Mouse (Mus musculus) thymus, adult 2 months (tissue): ENCODE results near the gene Map4k4.

ENCODE experiments used
- CTCF ChIP-seq: fragments of 200-500 bp; IDR thresholded peaks from 2 replicates; pipeline ENCODE4 v1.5.1; 2012; ENCODE audit warnings: mild to moderate bottlenecking, control low read depth, low read length, moderate library complexity, borderline replicate concordance; ENCODE audit not compliant: control insufficient read depth, poor library complexity, insufficient read depth; ENCODE audit errors: extremely low read depth
- POLR2A ChIP-seq: fragments of 200-500 bp; IDR thresholded peaks from 2 replicates; pipeline ENCODE4 v1.6.1; 2012; ENCODE audit warnings: mild to moderate bottlenecking, low read length, control low read depth, moderate library complexity; ENCODE audit not compliant: control insufficient read depth, poor library complexity, insufficient read depth; ENCODE audit errors: extremely low read depth

DNA sequence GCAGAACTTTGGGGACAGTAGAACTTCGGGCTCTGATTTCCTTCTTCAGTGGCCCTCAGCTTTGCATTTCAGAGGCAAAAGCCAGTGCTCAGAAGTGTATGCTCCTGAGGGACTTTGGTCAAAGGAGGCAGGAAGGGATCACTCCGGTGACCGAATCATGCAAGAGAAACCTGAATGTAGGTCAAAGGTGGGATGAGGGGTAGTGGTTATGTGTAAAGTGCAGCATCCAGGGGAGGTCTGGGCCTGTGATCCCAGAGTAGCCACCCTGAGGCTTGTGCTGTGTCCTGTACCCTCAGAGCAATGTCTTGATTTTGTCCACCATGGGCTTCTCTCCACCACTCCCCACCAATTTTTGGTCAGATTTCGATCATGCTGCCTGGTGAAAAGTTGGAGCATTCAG is 171.8 kb downstream of the Map4k4 start:
- TF ChIP-seq CTCF (no peak), POLR2A (no peak)
